Mouse (Mus musculus): ENCODE data around the gene Fndc9.

Fndc9 gene

GRCm38 (mm10) chr11:46276168-46276567 is 40.8 kb downstream of the Fndc9 start:
- no peak for DNase-seq (ENCODE audit: extremely low spot score, low spot score)

DNA sequence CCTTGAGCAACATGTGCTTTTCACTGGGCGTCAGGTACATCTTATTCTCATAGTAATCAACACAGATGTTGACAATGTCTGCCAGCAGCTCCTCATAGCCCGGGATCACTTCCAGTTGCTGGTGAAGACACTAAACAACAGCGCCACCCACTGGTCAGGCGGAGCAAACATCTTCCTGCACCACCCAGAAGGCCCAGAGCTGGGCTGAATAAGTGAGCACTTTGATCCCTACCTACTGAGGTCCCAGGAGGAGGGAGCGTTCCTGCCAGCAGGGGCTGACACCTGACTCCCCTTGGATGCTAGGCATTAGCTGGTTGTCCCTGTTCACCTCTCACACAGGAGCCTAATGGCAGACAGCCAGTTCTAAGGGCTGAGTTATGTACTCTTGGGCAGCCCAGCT is 41.4 kb downstream of the Fndc9 start:
- DNase-seq (ENCODE audit: extremely low spot score, low spot score): peak; percentile 49

DNA sequence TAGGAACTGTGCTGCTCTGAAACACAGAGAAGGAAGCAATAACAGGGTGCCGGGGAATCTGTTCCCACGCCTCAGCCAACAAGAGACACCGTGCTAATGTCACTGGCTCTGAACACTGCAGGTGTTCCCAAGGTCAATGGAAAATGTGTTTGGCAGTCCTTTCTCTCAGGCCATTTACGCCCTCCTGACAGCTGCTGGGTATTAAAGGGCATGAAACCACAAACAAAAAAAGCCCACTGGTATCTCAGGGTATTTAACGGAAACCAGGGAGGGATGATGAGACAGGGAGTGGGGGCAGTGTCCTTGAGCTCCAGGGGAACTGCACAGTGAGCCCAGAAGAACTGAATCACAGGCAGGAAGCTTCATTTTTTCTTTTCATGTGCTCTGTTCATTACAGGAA is 42.8 kb downstream of the Fndc9 start:
- no peak for DNase-seq (ENCODE audit: extremely low spot score, low spot score)

- DNase-seq (ENCODE audit: extremely low spot score, low spot score): no peak
Observed at GRCm38 (mm10) chr11:46278709-46279108, 43.4 kb downstream of the Fndc9 start.

DNA sequence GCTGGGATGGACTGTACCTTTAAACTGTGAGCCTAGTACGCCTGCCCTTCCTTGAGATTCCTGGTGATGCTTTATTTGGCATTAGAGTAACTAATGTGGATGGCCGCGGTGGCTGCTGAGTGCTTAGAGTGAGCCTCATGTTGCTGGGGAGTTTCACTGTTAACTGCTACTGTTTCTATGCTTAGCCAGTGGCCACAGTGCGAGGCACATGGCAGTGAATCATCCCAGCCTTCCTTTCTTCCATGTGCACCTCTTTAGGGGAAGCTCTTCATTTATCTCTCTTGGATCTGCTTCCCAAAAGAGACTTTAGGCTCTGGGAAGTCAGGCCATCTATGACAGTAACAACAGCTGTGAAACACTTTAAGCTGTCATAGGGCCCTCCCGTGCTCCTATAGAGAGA is 47.3 kb downstream of the Fndc9 start:
- DNase-seq (ENCODE audit: extremely low spot score, low spot score): no peak

- no peak for DNase-seq (ENCODE audit: extremely low spot score, low spot score)
Observed at GRCm38 (mm10) chr11:46283800-46284199, 48.5 kb downstream of the Fndc9 start.

GRCm38 (mm10) chr11:46286803-46287202 is 51.5 kb downstream of the Fndc9 start:
- no peak for DNase-seq (ENCODE audit: extremely low spot score, low spot score)

- DNase-seq (ENCODE audit: extremely low spot score, low spot score): no peak
Observed at GRCm38 (mm10) chr11:46288091-46288490, 52.8 kb downstream of the Fndc9 start.

GRCm38 (mm10) chr11:46289022-46289421 is 53.7 kb downstream of the Fndc9 start:
- DNase-seq (ENCODE audit: extremely low spot score, low spot score): no peak

All from neural tube, embryonic 10.5 days (tissue).